In the genomic region with DNA sequence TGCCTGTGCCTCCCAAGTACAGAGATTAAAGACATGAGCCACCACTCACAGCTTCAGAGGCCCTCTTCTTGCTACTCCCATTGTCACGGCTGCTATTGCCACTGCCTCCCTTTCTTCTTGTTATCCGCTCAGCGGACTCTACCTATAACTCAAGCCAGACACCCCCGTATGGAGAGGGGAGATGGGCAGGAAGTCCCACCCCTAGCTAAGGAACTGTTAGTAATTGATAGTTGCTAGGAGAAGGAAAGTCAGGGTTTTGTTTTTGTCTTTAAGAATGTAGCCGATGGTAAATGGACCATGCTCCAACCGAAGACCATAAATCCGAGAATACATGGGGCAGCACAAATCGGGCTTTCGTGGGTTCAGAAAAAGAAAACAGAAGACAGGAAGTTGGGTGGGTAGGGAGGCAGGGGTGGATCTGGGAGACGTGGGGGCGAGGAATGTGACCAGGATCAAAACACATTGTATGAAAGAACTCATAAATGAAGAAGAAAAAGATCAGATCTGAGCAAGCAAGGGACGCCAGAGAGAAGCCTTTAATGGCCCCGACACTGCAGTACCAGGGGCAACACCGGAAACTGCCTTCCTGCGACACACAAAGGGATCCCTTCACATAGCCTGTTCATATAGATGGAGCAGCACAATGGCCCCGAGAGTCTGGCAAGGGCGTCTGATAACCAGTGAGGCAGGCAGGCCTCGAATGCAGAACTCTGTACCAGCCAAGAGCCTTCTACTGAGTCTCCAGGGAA, we compare ENCODE assay signal across 27 mouse cellular contexts. TPM values are rescaled to one million over a fixed set of nuclear protein-coding genes. Genes with fewer than 3 reads are reported as not detected.
DNase-seq lines count a peak whose midpoint lies in the region; ATAC-seq lines count a peak whose summit lies in the region.
"Had no signal": no experiment of that assay in that cellular context is flagged by ENCODE, and none has a peak within 500 bp of the region (broad histone marks: within the 10 kb centered on the region; RNA-seq: fewer than 3 reads in every experiment).

No protein-coding gene starts in this region.

- no peak overlapping the region for H3K4me3 ChIP-seq in kidney, embryonic 15.5 days (replicated peaks)
- H3K4me3 ChIP-seq in embryonic facial prominence, embryonic 13.5 days = no peak overlapping the region
- no peak overlapping the region for H3K4me3 ChIP-seq in neural tube, embryonic 15.5 days (replicated peaks)
- H3K4me3 ChIP-seq: heart, adult 2 months; heart, embryonic 15.5 days; lung, embryonic 15.5 days; megakaryocyte, embryonic 14.5 days; myocyte had no signal

- 29% methylated on average over 18 of the region's 18 CpGs for WGBS in kidney, embryonic 15.5 days
- 53% methylated on average over 18 of the region's 18 CpGs for WGBS in embryonic facial prominence, embryonic 13.5 days
- 12% methylated on average over 18 of the region's 18 CpGs for WGBS in neural tube, embryonic 15.5 days

- H3K36me3 ChIP-seq in kidney, embryonic 15.5 days = no peaks in the 10 kb centered on the region
- H3K36me3 ChIP-seq in embryonic facial prominence, embryonic 13.5 days = no peaks in the 10 kb centered on the region
- no peaks in the 10 kb centered on the region for H3K36me3 ChIP-seq in neural tube, embryonic 15.5 days
- H3K36me3 ChIP-seq: heart, embryonic 15.5 days; lung, embryonic 15.5 days had no signal

- H3K27me3 ChIP-seq in kidney, embryonic 15.5 days = no peaks in the 10 kb centered on the region
- H3K27me3 ChIP-seq in embryonic facial prominence, embryonic 13.5 days = no peaks in the 10 kb centered on the region
- H3K27me3 ChIP-seq in neural tube, embryonic 15.5 days (replicated peaks) = no peaks in the 10 kb centered on the region
- H3K27me3 ChIP-seq: heart, embryonic 15.5 days; lung, embryonic 15.5 days had no signal

- no peaks in the 10 kb centered on the region for H3K9me3 ChIP-seq in kidney, embryonic 15.5 days (replicated peaks)
- H3K9me3 ChIP-seq in embryonic facial prominence, embryonic 13.5 days = no peaks in the 10 kb centered on the region
- H3K9me3 ChIP-seq in neural tube, embryonic 15.5 days (replicated peaks) = no peaks in the 10 kb centered on the region
- H3K9me3 ChIP-seq: heart, embryonic 15.5 days; lung, embryonic 15.5 days; megakaryocyte, embryonic 14.5 days had no signal

- no peak overlapping the region for H3K4me2 ChIP-seq in kidney, embryonic 15.5 days
- no peak overlapping the region for H3K4me2 ChIP-seq in embryonic facial prominence, embryonic 13.5 days
- H3K4me2 ChIP-seq in neural tube, embryonic 15.5 days = no peak overlapping the region; the same call in 1 of the 2 replicates
- H3K4me2 ChIP-seq: heart, embryonic 15.5 days; lung, embryonic 15.5 days had no signal

- H3K9ac ChIP-seq in kidney, embryonic 15.5 days = no peak overlapping the region
- 0 out of 2 replicates have a peak overlapping the region, but pooled peaks have one; percentile 7 for H3K9ac ChIP-seq in embryonic facial prominence, embryonic 13.5 days
- no peak overlapping the region for H3K9ac ChIP-seq in neural tube, embryonic 15.5 days (replicated peaks)
- H3K9ac ChIP-seq: heart, embryonic 15.5 days; liver, embryonic 14.5 days; lung, embryonic 15.5 days had no signal

- no peak for DNase-seq in kidney, postnatal 25 days
- peak; percentile 73 for DNase-seq in mesoderm, embryonic 11.5 days (ENCODE audit: low read depth, low spot score)
- no peak for DNase-seq in liver
- DNase-seq in heart, adult 18-20 months = no peak
- DNase-seq: adrenal gland, adult 8-10 months; cerebellum, adult 2 months; cerebellum, postnatal 25 days; gastrocnemius, postnatal 25 days; heart, adult 2 months; kidney, adult 9 months; lung, postnatal 36 days; retina, postnatal 1 day; right cerebral cortex, postnatal 25 days had no signal

- peak overlapping the region; percentile 57 for H3K27ac ChIP-seq in kidney, embryonic 15.5 days
- H3K27ac ChIP-seq in embryonic facial prominence, embryonic 13.5 days = no peak overlapping the region
- peak overlapping the region; percentile 63 for H3K27ac ChIP-seq in neural tube, embryonic 15.5 days (replicated peaks)
- H3K27ac ChIP-seq: heart, adult 2 months; heart, embryonic 15.5 days; hindbrain, postnatal 0 days; liver, embryonic 14.5 days; lung, embryonic 15.5 days had no signal

- H3K4me1 ChIP-seq in kidney, embryonic 15.5 days = peaks cover 25% of the 10 kb centered on the region
- peaks cover 28% of the 10 kb centered on the region for H3K4me1 ChIP-seq in embryonic facial prominence, embryonic 13.5 days
- peaks cover 43% of the 10 kb centered on the region for H3K4me1 ChIP-seq in neural tube, embryonic 15.5 days
- H3K4me1 ChIP-seq: megakaryocyte, embryonic 14.5 days had no signal

- ATAC-seq in kidney, embryonic 15.5 days (replicated peaks; ENCODE audit: low FRiP score) = no peak
- ATAC-seq in embryonic facial prominence, embryonic 13.5 days (ENCODE audit: insufficient number of reproducible peaks, insufficient read depth, low FRiP score, low TSS enrichment, low read depth) = no peak
- 0 out of 2 replicates have a peak, but pooled peaks have one; percentile 34 for ATAC-seq in neural tube, embryonic 15.5 days (ENCODE audit: low FRiP score)
- ATAC-seq: activated CD4-positive, CD25-positive, alpha-beta regulatory T cell, adult 4 months; forebrain, embryonic 16.5 days; hindbrain, postnatal 0 days; midbrain, embryonic 16.5 days had no signal

RNA-seq across cellular contexts. Expression of a gene that starts 12.0 kb away (rescaled TPM):
- 7.9 and 10.3 TPM in 2 replicates for polyA plus RNA-seq in kidney, embryonic 15.5 days (2015; fragmentation: Nextera tagmentation; extraction: Ambion mirVana)
- 3.9 and 6.0 TPM in 2 replicates for polyA plus RNA-seq in embryonic facial prominence, embryonic 13.5 days (2015; fragmentation: Nextera tagmentation; extraction: Ambion mirVana)
- 2.0 and 10.0 TPM in 2 replicates for polyA plus RNA-seq in neural tube, embryonic 15.5 days (2015; fragmentation: Nextera tagmentation; extraction: Ambion mirVana)
- 1 to 10 TPM; 1.4 TPM for total RNA-seq in heart, adult 18-20 months (2021)
- total RNA-seq: hematopoietic stem cell, adult 5-6 weeks had no signal
- polyA plus RNA-seq: activated CD4-positive, CD25-positive, alpha-beta regulatory T cell, adult 4 months; C2C12; myocyte had no signal
